Mouse (Mus musculus): ENCODE results near the gene Tmigd3. TPM values are rescaled to one million over a fixed set of nuclear protein-coding genes. Genes with fewer than 3 reads are reported as not detected.

Gene Tmigd3
- polyA plus RNA-seq, 1 experiment from 2014 or later, result 0.41 TPM

- ATAC-seq (ENCODE audit: insufficient number of reproducible peaks, insufficient read depth, low FRiP score, low read depth), result no peak
Observed at GRCm38 (mm10) chr3:105836883-105837282, 33.8 kb upstream of the Tmigd3 start.

GRCm38 (mm10) chr3:105838655-105839054 lies 32.0 kb upstream of the Tmigd3 start:
- Histone ChIP-seq H3K4me1 (ENCODE audit: control insufficient read depth in 2 of 2, insufficient read depth in 2 of 2, low read length in 2 of 2) (no peaks in the 10 kb centered on the region), H3K4me2 (ENCODE audit: low read length) (no peak overlapping the region), H3K9me3 (ENCODE audit: control insufficient read depth, low read length) (no peaks in the 10 kb centered on the region), H3K9ac (ENCODE audit: low read length) (no peak overlapping the region), H3K27me3 (ENCODE audit: control insufficient read depth, insufficient read depth, low read length) (0 out of 2 replicates have a peak, but pooled peaks cover 10% of the 10 kb centered on the region), H3K4me3 (ENCODE audit: control insufficient read depth in 1 of 2, insufficient read depth in 1 of 2, low read depth in 1 of 2, low read length in 2 of 2) (no peak overlapping the region), H3K36me3 (ENCODE audit: control insufficient read depth, insufficient read depth, low read length) (no peaks in the 10 kb centered on the region), H3K27ac (replicated peaks in 1 of 2; ENCODE audit: control insufficient read depth in 1 of 2, insufficient read depth in 1 of 2, low read depth in 2 of 2, low read length in 2 of 2) (no peak overlapping the region)
- ATAC-seq (ENCODE audit: insufficient number of reproducible peaks, insufficient read depth, low FRiP score, low read depth), result no peak
- 63% methylated on average over 3 of the region's 3 CpGs for WGBS

More at GRCm38 (mm10) chr3:105836883-105837282, 33.8 kb upstream of the Tmigd3 start:
- H3K27ac ChIP-seq (replicated peaks in 1 of 2; ENCODE audit: control insufficient read depth in 1 of 2, insufficient read depth in 1 of 2, low read depth in 2 of 2, low read length in 2 of 2), result no peak overlapping the region
- H3K27me3 ChIP-seq (ENCODE audit: control insufficient read depth, insufficient read depth, low read length), result 0 out of 2 replicates have a peak, but pooled peaks cover 7% of the 10 kb centered on the region
- H3K4me2 ChIP-seq (ENCODE audit: low read length), result no peak overlapping the region
- H3K4me3 ChIP-seq (ENCODE audit: control insufficient read depth in 1 of 2, insufficient read depth in 1 of 2, low read depth in 1 of 2, low read length in 2 of 2), result no peak overlapping the region
- H3K9me3 ChIP-seq (ENCODE audit: control insufficient read depth, low read length), result no peaks in the 10 kb centered on the region
- H3K36me3 ChIP-seq (ENCODE audit: control insufficient read depth, insufficient read depth, low read length), result no peaks in the 10 kb centered on the region
- WGBS, result 75% methylated on average over 3 of the region's 3 CpGs
- no peak overlapping the region for H3K9ac ChIP-seq (ENCODE audit: low read length)
- H3K4me1 ChIP-seq (ENCODE audit: control insufficient read depth in 2 of 2, insufficient read depth in 2 of 2, low read length in 2 of 2), result no peaks in the 10 kb centered on the region

GRCm38 (mm10) chr3:105839836-105840235 lies 30.9 kb upstream of the Tmigd3 start:
- Histone ChIP-seq H3K9me3 (ENCODE audit: control insufficient read depth, low read length) (no peaks in the 10 kb centered on the region), H3K4me2 (ENCODE audit: low read length) (no peak overlapping the region), H3K27me3 (ENCODE audit: control insufficient read depth, insufficient read depth, low read length) (0 out of 2 replicates have a peak, but pooled peaks cover 10% of the 10 kb centered on the region), H3K36me3 (ENCODE audit: control insufficient read depth, insufficient read depth, low read length) (no peaks in the 10 kb centered on the region), H3K9ac (ENCODE audit: low read length) (no peak overlapping the region), H3K27ac (replicated peaks in 1 of 2; ENCODE audit: control insufficient read depth in 1 of 2, insufficient read depth in 1 of 2, low read depth in 2 of 2, low read length in 2 of 2) (no peak overlapping the region), H3K4me3 (ENCODE audit: control insufficient read depth in 1 of 2, insufficient read depth in 1 of 2, low read depth in 1 of 2, low read length in 2 of 2) (no peak overlapping the region), H3K4me1 (ENCODE audit: control insufficient read depth in 2 of 2, insufficient read depth in 2 of 2, low read length in 2 of 2) (no peaks in the 10 kb centered on the region)
- no peak for ATAC-seq (ENCODE audit: insufficient number of reproducible peaks, insufficient read depth, low FRiP score, low read depth)
- WGBS, result 77% methylated on average over 4 of the region's 4 CpGs

- Histone ChIP-seq H3K4me2 (ENCODE audit: low read length) (no peak overlapping the region), H3K4me1 (ENCODE audit: control insufficient read depth in 2 of 2, insufficient read depth in 2 of 2, low read length in 2 of 2) (no peaks in the 10 kb centered on the region), H3K36me3 (ENCODE audit: control insufficient read depth, insufficient read depth, low read length) (no peaks in the 10 kb centered on the region), H3K9me3 (ENCODE audit: control insufficient read depth, low read length) (no peaks in the 10 kb centered on the region), H3K9ac (ENCODE audit: low read length) (no peak overlapping the region), H3K4me3 (ENCODE audit: control insufficient read depth in 1 of 2, insufficient read depth in 1 of 2, low read depth in 1 of 2, low read length in 2 of 2) (no peak overlapping the region), H3K27me3 (ENCODE audit: control insufficient read depth, insufficient read depth, low read length) (0 out of 2 replicates have a peak, but pooled peaks cover 10% of the 10 kb centered on the region), H3K27ac (replicated peaks in 1 of 2; ENCODE audit: control insufficient read depth in 1 of 2, insufficient read depth in 1 of 2, low read depth in 2 of 2, low read length in 2 of 2) (no peak overlapping the region)
- 49% methylated on average over 7 of the region's 7 CpGs for WGBS
- no peak for ATAC-seq (ENCODE audit: insufficient number of reproducible peaks, insufficient read depth, low FRiP score, low read depth)
Observed at GRCm38 (mm10) chr3:105846294-105847069, 24.2 kb upstream of the Tmigd3 start.

- H3K4me1 ChIP-seq (ENCODE audit: control insufficient read depth in 2 of 2, insufficient read depth in 2 of 2, low read length in 2 of 2), result no peaks in the 10 kb centered on the region
- H3K36me3 ChIP-seq (ENCODE audit: control insufficient read depth, insufficient read depth, low read length), result no peaks in the 10 kb centered on the region
- H3K9ac ChIP-seq (ENCODE audit: low read length), result no peak overlapping the region
- WGBS, result 75% methylated on average over 8 of the region's 8 CpGs
- no peak overlapping the region for H3K4me3 ChIP-seq (ENCODE audit: control insufficient read depth in 1 of 2, insufficient read depth in 1 of 2, low read depth in 1 of 2, low read length in 2 of 2)
- no peaks in the 10 kb centered on the region for H3K27me3 ChIP-seq (ENCODE audit: control insufficient read depth, insufficient read depth, low read length)
- no peak overlapping the region for H3K27ac ChIP-seq (replicated peaks in 1 of 2; ENCODE audit: control insufficient read depth in 1 of 2, insufficient read depth in 1 of 2, low read depth in 2 of 2, low read length in 2 of 2)
- H3K9me3 ChIP-seq (ENCODE audit: control insufficient read depth, low read length), result no peaks in the 10 kb centered on the region
- H3K4me2 ChIP-seq (ENCODE audit: low read length), result no peak overlapping the region
- no peak for ATAC-seq (ENCODE audit: insufficient number of reproducible peaks, insufficient read depth, low FRiP score, low read depth)
Observed at GRCm38 (mm10) chr3:105853781-105854180, 16.9 kb upstream of the Tmigd3 start.

GRCm38 (mm10) chr3:105854786-105855185 lies 15.9 kb upstream of the Tmigd3 start:
- H3K27me3 ChIP-seq (ENCODE audit: control insufficient read depth, insufficient read depth, low read length), result no peaks in the 10 kb centered on the region
- 83% methylated on average over 4 of the region's 4 CpGs for WGBS
- no peak overlapping the region for H3K9ac ChIP-seq (ENCODE audit: low read length)
- H3K4me3 ChIP-seq (ENCODE audit: control insufficient read depth in 1 of 2, insufficient read depth in 1 of 2, low read depth in 1 of 2, low read length in 2 of 2), result no peak overlapping the region
- no peak for ATAC-seq (ENCODE audit: insufficient number of reproducible peaks, insufficient read depth, low FRiP score, low read depth)
- no peak overlapping the region for H3K27ac ChIP-seq (replicated peaks in 1 of 2; ENCODE audit: control insufficient read depth in 1 of 2, insufficient read depth in 1 of 2, low read depth in 2 of 2, low read length in 2 of 2)
- no peaks in the 10 kb centered on the region for H3K9me3 ChIP-seq (ENCODE audit: control insufficient read depth, low read length)
- H3K36me3 ChIP-seq (ENCODE audit: control insufficient read depth, insufficient read depth, low read length), result no peaks in the 10 kb centered on the region
- H3K4me2 ChIP-seq (ENCODE audit: low read length), result no peak overlapping the region
- no peaks in the 10 kb centered on the region for H3K4me1 ChIP-seq (ENCODE audit: control insufficient read depth in 2 of 2, insufficient read depth in 2 of 2, low read length in 2 of 2)

GRCm38 (mm10) chr3:105857513-105857912 lies 13.2 kb upstream of the Tmigd3 start:
- H3K27ac ChIP-seq (replicated peaks in 1 of 2; ENCODE audit: control insufficient read depth in 1 of 2, insufficient read depth in 1 of 2, low read depth in 2 of 2, low read length in 2 of 2), result no peak overlapping the region
- no peak for ATAC-seq (ENCODE audit: insufficient number of reproducible peaks, insufficient read depth, low FRiP score, low read depth)
- H3K9me3 ChIP-seq (ENCODE audit: control insufficient read depth, low read length), result no peaks in the 10 kb centered on the region
- no peak overlapping the region for H3K9ac ChIP-seq (ENCODE audit: low read length)
- H3K4me2 ChIP-seq (ENCODE audit: low read length), result no peak overlapping the region
- H3K27me3 ChIP-seq (ENCODE audit: control insufficient read depth, insufficient read depth, low read length), result no peaks in the 10 kb centered on the region
- H3K36me3 ChIP-seq (ENCODE audit: control insufficient read depth, insufficient read depth, low read length), result no peaks in the 10 kb centered on the region
- H3K4me3 ChIP-seq (ENCODE audit: control insufficient read depth in 1 of 2, insufficient read depth in 1 of 2, low read depth in 1 of 2, low read length in 2 of 2), result no peak overlapping the region
- 67% methylated on average over 5 of the region's 5 CpGs for WGBS
- H3K4me1 ChIP-seq (ENCODE audit: control insufficient read depth in 2 of 2, insufficient read depth in 2 of 2, low read length in 2 of 2), result no peaks in the 10 kb centered on the region

Measured in heart, embryonic 14.5 days (tissue).